Mouse (Mus musculus) spleen, adult 2 months (tissue): ENCODE results near the gene Chrnb2.

Experiments used
- CTCF ChIP-seq: fragments of 200-500 bp; IDR thresholded peaks from 2 replicates; pipeline ENCODE4 v1.5.1; 2011; ENCODE audit warnings: mild to moderate bottlenecking, inconsistent platforms; ENCODE audit not compliant: insufficient read depth, insufficient read length, insufficient replicate concordance; ENCODE audit errors: extremely low read depth
- POLR2A ChIP-seq: fragments of 200-500 bp; IDR thresholded peaks from 2 replicates; pipeline ENCODE4 v1.6.1; 2011; ENCODE audit warnings: low read depth, low read length, inconsistent platforms

DNA sequence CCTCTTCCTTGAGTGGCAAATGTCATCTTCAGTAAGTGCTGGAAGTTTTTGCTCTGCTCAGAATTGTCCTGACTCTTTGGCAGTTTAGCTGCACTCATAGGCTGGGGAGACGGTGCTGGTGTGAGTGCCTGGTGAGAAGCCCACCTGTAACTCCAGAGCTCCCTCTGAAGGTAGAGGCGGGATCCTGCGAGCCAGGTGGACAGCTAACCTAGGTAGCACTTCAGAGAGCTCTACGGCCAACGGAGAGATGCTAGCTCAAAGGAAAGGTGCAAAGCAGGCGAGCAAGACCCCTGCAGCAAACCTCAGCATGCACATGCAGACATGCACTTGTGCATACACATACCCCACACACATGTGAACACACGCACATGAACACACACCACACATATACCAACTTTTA is 49.6 kb upstream of the Chrnb2 start:
- no peak for TF ChIP-seq POLR2A
- no peak for TF ChIP-seq CTCF
